Mouse (Mus musculus) right cerebral cortex, postnatal 36 days (tissue): Measurements from ENCODE around the gene Gm17402.
A peak's percentile ranks its signal among the peaks of the same experiment; 100 is the strongest.

Experiments used
- DNase-seq, 2 experiments: peaks; one replicate each; pipeline ENCODE4 v3.0.0; 2022; ENCODE audit warnings: low spot score in 2 of 2, mixed read lengths in 1 of 2

The Gm17402 gene

DNA sequence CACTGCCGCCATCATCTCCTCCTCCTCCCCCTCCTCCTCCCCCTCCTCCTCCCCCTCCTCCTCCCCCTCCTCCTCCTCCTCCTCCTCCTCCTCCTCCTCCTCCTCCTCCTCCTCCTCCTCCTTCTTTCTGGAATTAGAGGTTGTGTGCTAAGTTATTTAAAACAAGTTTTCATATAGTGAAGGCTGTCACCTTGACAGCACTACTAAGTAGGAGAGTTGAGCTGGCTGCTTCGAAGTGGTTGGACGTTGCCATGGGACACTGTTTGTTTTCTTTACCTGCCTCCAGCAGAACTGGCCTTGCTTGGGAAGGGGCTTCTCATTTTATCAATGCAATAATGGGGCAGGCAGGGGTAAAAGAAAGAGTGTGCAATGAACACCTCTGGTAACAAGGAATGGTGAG, at the start of gene Gm17402:
TSS of gene Gm17402 (minus strand) at position 101 of the 400 bp plus-strand sequence.
- no peak for DNase-seq

DNA sequence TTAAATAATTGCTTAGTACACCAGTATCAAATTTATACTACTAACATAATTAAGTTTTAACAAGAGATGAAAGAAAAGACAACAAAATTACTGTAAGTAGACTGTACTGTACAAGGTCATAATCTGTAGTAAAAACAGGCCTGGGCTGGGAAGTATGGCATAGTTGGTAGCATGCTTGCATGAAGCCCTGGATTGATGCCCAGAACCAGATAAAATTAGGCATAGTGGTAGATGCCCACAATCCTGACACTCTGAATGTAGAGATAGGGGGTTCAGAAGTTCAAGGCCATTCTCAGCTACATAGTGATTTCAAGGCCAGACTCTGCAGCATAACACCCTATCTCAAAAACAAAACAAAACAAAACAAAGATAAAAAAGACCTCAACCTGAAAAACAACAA, 3.3 kb upstream of the Gm17402 start:
- no peak for DNase-seq

DNA sequence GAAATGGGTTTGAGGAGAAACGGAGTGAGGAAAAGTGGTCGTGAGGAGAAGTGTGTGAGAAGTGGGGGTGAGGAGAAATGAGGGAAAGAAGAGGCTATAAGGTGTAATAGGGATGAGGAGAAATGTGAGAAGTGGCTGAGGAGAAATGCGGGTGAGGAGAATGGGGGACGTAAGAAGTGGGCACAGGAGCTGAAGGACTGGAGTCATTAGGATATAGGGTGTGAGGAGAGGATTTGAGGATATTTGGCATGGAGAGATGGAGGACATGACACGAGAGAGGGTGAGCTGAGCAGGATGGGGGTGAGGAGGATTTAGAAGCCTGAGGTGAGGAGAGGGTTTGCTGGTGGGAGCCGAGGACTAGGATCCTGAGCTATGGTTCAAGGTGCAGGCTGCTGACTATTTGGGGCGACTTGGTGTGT, 594 bp downstream of the Gm17402 start:
- DNase-seq, result no peak

DNA sequence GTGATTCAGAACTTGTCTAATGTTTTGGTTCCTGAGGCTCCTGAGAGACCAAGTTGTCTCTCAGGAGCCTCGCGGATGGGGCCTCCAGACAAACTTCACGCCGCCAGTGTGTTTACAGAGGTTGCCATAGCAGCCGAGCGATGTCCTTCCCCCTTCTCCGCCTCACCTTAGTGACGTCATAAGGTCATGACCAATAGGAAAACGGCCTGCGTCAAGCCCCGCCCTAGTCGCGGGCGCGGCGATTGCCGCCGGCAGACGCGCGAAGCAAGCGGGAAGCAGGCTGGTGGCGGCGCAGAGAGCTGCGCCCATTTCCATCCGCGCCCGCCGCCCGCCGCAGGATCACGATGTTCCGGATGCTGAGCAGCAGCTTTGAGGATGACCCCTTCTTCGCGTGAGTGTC, 1.1 kb downstream of the Gm17402 start, which contains the start of gene Mlf1:
TSS of gene Mlf1 (plus strand) at position 226 of the 400 bp plus-strand sequence.
- DNase-seq, result peak; percentile 81 to 88

DNA sequence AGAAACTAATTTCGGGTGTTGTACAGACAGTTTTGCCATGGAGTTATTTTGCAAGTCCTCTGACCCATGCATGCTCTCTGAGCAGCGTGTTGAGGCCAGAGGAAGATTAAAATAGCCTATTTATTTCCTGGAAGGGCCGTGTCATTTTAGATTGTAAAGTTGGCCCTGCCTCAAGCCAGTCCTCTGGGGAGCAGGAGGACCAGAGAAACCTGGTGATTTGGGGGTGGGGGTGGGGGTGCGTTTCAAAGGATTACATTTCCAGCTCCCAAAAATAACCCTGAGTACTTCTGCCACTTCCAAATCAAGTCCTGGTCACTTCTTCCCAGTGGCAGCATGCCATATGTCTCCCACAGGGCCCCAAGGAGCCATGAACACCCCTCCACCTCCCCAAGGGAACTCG, 2.2 kb downstream of the Gm17402 start:
- no peak for DNase-seq

DNA sequence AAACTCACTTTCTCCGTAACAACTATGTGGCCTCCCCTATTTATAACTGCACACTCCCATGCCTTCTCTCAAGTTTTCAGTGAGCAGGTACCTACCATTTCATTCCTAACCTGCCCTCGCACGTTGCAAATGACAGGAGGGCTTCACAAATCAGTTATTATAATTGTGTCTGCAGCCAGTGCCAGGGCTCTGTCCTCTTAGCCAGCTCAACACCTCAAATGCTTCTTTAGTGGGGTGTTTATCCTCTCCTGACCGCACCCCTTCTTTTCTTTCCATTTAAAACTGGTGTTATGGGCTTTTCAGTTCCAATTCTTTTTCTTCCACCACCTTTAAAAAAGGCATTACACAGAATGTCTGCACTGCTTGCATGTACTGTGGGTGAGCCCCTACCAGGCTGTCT, 2.8 kb downstream of the Gm17402 start:
- DNase-seq, result no peak

DNA sequence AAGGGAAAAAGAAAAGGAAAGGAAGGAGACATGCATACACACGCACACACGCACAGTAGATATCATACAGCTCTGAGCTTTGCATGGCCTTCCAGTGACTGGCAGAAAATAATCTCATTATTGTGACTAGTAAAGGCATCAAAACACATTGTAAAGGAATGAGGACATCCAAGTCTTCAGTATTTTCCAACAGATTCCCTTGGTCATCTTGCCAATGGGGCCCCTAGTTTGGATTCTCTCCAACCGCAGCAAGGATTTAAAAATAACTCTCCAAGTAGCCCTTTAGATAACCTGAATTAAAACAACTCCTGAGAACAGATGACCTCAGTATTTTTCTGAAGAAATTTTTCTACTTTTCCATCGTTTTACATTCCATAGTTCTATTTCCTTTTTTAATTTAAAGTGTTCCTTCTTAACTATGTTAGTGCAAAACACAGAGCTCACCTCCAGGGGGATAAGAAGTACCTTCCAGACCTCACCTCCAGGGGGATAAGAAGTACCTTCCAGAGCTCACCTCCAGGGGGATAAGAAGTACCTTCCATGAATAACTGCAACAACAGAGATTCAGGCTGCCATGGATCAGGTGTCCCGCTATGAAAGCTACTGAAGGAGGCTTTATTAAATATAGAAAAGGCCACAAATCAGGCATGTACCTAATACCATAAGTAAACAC, 5.4 kb downstream of the Gm17402 start:
- DNase-seq, result no peak

DNA sequence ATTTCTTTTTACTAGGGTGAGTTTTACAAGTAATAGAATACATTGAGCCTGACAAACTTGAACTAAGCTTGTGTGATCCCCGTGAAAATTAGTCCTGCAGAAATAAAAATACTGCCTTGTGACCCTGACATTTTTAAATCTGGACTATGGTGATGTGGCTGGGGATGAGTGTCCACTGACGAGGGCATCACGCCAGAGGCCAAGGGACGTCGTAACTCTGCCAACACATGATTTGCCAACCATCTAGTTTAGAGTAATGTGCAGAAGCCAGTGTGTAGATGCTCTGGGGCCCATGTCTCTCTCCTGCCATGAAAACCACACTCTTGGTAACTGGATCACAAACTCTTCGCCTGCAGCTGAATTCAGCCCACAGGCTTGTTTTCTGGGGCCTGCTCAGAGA, 7.5 kb downstream of the Gm17402 start:
- DNase-seq, result no peak

DNA sequence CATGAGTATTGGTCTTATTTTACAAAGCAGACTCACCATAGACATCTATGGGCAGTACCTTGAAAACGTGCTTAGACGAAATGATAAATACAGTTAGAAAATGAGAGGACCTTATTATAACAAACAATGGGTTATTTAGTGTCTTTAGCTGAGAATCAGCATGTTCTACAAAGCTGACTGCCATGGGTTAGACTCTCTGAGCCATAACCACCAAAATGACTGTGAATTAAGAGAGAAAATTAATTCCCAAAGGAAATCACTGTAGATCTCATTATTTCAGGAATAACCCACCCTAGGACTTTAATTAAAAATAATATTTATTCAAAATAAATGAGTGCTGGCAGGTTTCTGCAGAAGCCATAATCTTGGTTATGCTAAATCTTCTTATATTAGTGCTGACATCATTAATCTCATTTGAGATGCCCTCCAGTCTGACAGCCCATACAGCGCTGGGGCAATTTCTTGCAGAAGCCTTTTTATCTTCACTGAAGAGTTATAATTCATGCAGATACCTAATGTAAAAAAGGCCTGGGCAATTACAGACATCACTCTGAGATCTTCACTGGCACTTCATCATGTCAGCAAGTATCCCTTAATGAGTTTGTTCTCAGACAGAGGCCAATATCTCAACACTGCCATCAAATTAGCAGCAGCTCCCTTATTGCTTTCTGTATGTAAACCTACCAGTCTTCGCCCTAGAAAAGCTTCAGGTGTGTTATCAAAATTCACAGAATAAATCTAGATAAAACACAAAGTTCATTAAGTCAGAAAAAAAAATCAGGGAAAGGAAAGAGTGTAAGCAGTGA, 8.7 kb downstream of the Gm17402 start:
- no peak for DNase-seq

DNA sequence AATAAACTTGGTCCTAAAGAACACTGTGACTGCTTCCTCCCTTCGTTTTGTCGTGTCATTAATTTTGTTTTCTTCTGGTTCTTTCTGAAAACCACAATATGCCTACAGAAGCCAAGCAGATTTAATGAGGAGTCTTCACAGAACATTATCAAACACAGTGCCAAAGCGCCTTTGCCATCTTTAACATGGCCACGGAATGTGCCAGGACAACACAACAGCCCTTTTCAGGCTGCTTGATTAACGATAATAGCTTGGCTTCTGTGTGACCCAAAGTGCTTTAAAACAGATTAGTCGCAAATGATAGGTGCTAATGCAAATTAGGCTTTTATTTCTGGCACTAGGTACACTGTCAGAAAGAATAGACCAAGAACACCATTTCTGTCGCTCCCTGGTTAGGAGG, 16.6 kb downstream of the Gm17402 start:
- no peak for DNase-seq

DNA sequence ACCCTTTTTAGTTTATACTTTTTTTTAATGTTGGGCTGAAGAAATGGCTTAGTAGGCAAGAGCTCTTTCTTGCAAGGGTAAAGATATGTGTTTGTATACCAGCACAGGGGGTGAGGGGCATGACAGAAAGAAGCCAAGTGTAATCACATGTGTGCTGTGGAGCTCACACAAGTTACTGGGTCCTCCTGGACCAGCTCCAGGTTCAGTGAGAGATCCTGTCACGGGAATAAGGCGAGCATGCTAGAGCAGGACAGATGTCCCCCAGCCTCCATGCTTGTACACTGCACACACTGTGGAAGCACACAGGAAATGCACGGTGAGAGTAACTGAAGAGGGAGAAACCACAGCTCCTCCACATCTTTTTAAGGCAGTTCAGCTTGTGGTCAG, 22.2 kb downstream of the Gm17402 start:
- DNase-seq, result no peak

DNA sequence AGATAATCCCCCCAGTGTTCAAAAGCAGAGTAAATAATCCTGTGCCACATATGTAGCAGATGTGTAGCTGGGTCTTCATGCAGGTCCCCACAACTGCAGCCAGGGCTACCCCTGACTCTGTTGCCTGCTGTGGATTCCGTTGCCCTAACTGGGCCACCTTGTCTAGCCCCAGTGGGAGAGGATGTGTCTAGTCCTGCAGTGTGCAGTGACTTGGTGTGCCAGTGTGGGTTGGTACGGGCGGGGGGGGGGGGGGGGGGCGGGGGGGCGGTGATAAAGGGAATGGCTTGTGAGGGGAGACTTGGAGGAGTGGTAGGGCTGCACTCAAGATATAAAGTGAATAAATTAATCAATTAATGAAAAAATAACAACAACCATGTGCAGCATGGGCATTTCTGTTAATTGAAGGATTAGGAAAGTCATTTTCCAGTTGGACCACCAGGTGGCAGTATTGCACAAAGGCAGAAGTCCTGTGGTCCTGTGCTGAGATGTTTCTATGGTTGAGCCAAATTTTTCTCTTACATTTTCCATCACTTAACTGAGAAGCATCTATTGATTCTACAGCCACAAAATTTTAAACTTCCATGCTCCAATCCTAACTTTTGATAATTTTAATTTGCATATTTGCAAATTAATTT, 22.7 kb downstream of the Gm17402 start:
- DNase-seq, result no peak

DNA sequence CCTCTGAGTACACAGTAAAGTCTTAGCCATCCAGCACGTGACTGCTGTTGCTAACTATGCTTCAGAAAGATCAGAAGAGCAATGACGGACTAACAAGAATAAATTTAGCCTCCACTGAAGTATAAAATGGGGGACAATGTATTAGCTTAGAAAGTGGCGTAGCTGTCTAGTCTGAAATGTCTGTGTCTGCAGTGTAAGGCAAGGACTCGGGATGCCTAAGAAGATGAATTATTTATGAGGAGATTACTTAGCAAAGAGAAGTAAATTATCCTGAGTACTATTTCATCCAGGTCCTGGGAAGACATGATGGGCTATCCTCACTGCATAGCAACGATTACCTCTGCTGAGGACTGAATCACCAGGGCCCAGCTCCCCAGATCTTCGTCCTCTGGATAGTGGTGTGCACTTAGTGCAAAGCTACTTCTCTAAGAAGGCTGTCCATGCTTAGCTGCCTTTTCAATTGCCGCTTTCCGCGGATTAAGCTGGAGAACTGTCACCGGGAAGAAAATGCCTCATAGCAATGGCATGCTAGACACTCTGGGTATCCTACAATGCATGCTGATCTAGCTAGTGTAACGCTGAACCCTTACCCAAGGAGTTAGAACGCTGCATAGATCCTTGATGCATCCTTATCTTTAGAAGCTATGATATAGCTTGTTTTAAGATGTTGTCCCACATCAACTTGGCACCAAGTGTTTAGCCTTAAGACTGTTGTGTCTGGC, 23.4 kb downstream of the Gm17402 start:
- no peak for DNase-seq

DNA sequence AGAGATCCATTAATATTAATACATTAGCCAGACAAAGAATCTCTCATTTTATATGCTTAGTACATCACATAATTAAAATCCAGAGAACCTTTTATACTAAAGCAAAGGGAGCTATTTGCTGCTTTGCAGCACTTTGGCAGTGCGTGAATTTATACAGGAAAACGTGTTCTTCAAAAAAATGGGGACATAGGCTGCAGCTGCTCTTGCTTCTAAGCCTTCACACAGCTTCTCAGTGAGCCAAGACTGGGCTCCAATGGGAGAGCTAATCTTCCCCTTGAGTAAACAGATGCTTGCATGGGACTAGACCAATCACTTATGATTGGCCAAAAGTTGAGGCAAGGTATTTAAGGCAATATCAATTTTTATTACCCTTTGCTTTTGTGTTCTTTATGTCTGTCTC, 28.3 kb downstream of the Gm17402 start:
- DNase-seq, result no peak

DNA sequence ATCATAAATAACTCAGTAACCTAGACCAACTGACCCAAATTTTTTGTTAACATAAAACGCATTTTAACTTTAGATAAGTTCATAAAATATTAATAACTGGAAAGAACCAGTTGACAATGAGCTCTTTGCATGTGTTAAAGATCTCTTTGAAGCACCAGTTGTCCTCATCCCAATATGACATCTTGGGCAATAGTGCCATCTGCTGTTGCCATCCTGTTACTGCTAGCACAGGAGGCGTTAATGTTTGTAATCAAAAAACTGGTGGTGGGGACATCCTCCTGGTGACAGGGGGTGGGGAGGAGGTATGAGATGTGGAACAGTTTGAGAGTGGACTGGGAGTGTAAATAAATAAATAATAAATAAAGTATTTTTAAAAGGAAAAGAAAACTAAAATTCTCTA, 30.4 kb downstream of the Gm17402 start:
- peak in 1 of 2 experiments; percentile 23 for DNase-seq

DNA sequence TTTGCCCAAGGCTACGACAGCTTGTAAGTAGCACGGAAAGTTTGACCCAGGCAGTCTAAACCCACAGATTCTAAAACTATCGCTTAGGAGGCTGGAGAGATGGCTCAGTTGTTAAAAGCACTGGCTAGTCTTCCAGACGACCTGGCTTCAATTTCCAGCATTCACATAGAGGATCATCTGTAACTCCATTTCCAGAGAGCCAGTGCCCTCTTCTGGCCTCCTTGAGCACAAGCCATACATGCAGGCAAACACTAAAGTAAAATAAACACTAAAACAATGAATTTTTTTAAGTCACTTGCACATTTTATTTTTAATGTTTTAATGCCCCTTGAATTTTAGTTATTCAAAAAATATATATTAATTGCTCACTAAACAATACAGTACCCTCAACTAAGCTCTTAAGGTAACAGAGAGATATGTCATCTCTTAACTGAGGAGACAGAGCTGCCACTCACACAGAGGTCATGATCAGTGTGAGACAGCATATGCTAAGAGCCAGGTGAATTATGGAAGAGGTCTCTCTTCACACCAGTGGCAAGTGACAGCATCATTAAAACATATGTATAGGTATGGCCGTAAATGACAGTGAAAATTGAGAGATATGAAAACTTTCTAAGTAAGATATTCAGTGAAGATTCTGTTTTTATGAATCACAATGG, 31.8 kb downstream of the Gm17402 start:
- no peak for DNase-seq

DNA sequence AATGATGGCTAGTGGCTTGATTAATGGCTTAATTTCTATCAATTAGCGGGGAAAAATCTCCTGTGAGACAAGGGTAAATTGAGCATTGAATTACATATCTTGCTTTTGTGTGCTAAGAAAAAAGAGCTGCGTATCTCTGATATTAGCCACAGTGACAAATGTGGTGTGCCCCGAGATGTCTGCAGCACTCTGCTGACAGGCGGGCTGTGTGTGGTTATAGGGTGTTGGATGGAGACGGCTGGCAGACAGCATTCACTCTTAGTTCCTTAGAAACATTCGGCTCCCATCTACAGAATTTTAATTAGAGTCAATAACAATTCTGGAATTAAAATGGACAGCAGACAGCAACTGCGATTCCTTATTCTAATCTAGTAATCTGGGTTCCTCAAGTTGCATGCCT, 34.0 kb downstream of the Gm17402 start:
- DNase-seq, result no peak

DNA sequence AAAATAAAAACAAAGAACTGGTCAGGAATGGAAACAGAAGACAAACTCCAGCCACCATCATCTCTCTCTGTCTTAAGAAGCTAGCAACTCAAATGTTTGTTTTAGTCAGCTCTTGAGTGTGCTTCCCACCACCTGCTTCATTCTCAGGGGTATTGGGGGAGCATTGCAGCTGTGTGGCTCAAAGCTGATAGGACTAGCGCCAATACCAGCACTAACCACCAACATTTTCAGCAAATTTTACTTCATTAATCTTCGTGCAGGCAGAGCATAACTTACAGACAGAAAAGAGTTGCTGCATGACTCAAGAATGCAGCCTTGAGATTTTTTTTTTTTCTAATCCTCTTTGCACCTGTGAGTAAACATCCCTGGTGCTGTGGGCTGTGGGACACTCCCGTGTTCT, 35.4 kb downstream of the Gm17402 start:
- no peak for DNase-seq

DNA sequence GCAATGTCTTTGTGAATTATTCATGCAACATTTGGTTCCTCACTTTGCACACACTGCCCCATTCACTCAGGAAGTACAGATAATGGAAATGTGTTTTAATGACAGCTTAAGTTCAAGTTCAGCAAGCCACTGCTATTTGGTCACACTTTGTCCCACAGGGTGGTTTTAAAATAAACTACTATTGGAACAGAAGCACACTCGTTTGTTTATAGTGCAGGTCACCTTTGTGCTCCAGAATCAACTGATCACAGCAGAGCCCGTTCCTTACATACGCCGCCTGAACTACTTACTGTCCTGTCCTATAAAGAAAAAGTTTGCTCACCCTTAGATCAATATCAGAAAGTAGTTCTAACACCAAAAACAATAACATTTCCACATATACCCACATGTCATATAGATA, 52.5 kb downstream of the Gm17402 start:
- no peak for DNase-seq
